Mouse (Mus musculus): ENCODE data around the gene Ctrb1. TPM values are rescaled to one million over a fixed set of nuclear protein-coding genes. Genes with fewer than 3 reads are reported as not detected.
A peak's percentile ranks its signal among the peaks of the same experiment; 100 is the strongest.
"Not testable (repeated sequence)": the region's sequence is repeated elsewhere in the genome, so short reads cannot be mapped to it uniquely, and the experiment has no call there.

The Ctrb1 gene
- polyA plus RNA-seq, 1 experiment from 2014 or later, result not detected

DNA sequence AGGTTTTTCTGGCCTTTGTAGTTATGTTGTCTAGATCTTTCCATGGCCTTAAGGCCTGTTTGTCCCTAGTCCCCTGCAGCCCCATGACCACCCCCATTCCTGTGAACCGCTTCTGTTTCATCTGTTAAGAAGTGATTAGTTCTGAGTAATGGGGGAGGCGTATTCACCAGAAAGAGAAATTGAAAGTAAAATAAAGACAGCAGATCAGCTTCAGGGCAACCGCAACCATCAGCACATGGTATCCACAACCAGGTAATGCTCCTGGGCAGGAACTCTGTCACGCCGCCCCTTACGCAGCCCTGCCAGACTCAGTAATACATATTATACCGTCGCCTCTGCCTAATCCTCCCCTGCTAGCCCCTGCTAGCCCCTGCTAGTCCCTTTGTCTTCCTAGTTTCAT, 45.1 kb downstream of the Ctrb1 start:
- H3K27ac ChIP-seq (ENCODE audit: poor library complexity, severe bottlenecking), result no peak overlapping the region
- no peak overlapping the region for H3K9ac ChIP-seq
- no peaks in the 10 kb centered on the region for H3K36me3 ChIP-seq
- no peak overlapping the region for H3K4me3 ChIP-seq
- H3K9me3 ChIP-seq (replicated peaks), result no peaks in the 10 kb centered on the region
- peaks cover 27% of the 10 kb centered on the region for H3K4me1 ChIP-seq (replicated peaks)
- 91% methylated on average over 8 of the region's 8 CpGs for WGBS
- no peaks in the 10 kb centered on the region for H3K27me3 ChIP-seq (replicated peaks)
- ATAC-seq (ENCODE audit: insufficient number of reproducible peaks, low FRiP score), result no peak
- no peak overlapping the region for H3K4me2 ChIP-seq

DNA sequence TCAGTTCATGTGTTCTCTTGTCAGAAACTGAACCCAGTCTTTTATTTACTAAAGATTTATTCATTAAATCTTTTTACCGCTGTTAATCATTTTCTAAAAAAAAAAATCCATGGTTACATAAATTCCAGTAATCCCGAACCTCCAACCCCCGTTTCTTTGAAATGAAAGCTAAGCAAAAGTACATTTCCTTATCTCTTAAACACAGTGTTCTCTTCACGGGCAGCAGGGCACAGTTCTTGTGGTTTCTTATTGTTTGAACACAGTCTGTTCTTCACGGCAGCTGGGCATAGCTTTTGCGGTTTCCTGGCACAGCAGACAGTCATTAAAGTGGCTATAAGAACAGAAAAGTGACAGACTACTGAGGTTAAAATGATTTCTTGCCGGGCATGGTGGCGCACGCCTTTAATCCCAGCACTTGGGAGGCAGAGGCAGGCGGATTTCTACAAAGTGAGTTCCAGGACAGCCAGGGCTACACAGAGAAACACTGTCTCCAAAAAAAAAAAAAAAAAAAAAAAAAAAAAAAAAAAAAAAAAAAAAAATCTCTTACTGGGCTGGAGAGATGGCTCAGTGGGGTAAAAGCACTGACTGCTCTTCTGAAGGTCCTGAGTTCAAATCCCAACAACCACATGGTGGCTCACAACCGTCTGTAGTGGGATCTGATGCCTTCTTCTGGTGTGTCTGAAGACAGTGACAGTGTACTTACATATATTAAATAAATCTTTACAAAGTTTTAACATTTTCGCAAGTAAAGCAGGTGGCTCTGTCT, 46.3 kb downstream of the Ctrb1 start:
- H3K9ac ChIP-seq, result not testable (repeated sequence)
- 62% methylated on average over 12 of the region's 12 CpGs for WGBS
- peak overlapping the region; percentile 93 for H3K27ac ChIP-seq (ENCODE audit: poor library complexity, severe bottlenecking)

DNA sequence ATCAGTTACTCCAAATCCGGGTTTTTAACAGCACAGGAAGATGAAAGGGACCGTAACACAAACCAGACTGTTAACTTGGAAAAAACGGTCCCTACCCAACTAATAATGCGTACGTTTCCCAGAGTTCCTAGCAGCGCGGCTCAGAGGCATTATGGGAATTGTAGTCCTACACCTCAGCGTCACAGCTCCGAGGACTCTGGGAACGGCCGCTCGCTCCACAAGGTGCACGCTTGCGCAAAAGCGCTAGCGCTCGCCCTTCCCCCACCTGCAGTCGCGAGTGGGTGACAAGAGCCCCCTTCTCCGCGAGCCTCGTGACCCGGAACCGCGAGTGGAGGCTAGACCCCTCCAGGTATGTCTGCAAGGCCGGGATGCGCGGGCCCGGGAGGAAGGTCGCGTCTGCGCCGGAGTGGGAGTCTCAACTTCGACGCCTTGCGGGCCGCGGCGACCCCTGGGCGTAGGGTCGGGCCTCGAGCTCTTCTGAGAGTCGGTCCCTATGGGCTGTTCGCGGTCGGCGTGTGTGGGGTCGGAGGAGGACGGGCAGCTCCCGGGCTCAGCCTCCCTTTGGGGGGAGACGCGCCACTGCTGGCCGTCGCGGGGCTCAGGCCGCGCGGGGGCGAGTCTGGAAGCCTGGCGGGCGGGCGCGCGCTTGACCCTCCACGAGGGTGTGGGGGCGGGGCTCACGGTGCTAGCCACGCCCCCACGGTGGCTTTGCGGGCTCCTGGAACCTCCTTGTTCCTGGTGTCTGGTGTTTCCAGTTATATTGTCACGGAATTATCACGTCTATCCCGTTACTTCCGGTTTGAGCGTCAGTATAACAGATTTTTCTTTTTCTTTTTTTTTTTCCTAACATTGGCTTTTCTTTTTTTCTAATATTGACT, 47.3 kb downstream of the Ctrb1 start, which contains the start of gene Zfp1:
Gene Zfp1 (plus strand): TSS at position 138 of the 878 bp plus-strand sequence.
- Histone ChIP-seq H3K4me1 (replicated peaks) (peaks cover 22% of the 10 kb centered on the region), H3K9ac (peak within 1 kb of the TSS; percentile 91), H3K36me3 (no peaks in the 10 kb centered on the region), H3K4me2 (peak within 1 kb of the TSS; percentile 76), H3K4me3 (peak within 1 kb of the TSS; percentile 81), H3K9me3 (replicated peaks) (no peaks in the 10 kb centered on the region), H3K27me3 (replicated peaks) (no peaks in the 10 kb centered on the region), H3K27ac (ENCODE audit: poor library complexity, severe bottlenecking) (peak within 1 kb of the TSS; percentile 93)
- WGBS, result under 1% methylated on average over 73 of the region's 75 CpGs
- ATAC-seq (ENCODE audit: insufficient number of reproducible peaks, low FRiP score), result peak; percentile 97

More for the DNA sequence above, 46.3 kb downstream of the Ctrb1 start:
- H3K27me3 ChIP-seq (replicated peaks); ATAC-seq (ENCODE audit: insufficient number of reproducible peaks, low FRiP score); H3K36me3 ChIP-seq; H3K9me3 ChIP-seq (replicated peaks): not testable (repeated sequence)
- H3K4me2 ChIP-seq, result peak overlapping the region; percentile 76
- H3K4me1 ChIP-seq (replicated peaks), result peaks cover 27% of the 10 kb centered on the region
- peak overlapping the region; percentile 81 for H3K4me3 ChIP-seq

DNA sequence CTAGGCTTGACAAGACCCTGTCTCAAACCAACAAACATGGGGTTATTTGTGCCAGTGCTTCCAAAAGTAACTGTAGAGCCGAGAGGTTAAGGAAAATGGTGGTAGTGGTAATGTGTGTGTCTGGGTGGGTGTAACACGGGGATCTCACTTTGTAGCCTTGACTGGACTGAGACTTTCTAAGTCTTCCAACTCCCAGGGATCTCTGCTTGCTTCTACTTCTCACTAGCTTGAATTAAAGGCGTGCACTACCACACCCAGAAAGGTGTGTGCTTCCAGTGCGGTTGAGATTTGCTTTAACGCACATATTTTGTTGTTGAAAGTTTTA, 47.9 kb downstream of the Ctrb1 start:
- Histone ChIP-seq H3K4me1 (replicated peaks) (peaks cover 16% of the 10 kb centered on the region), H3K27me3 (replicated peaks) (no peaks in the 10 kb centered on the region), H3K4me2 (peak overlapping the region; percentile 76), H3K9ac (peak overlapping the region; percentile 91), H3K27ac (ENCODE audit: poor library complexity, severe bottlenecking) (peak overlapping the region; percentile 93), H3K9me3 (replicated peaks) (no peaks in the 10 kb centered on the region), H3K36me3 (no peaks in the 10 kb centered on the region), H3K4me3 (peak overlapping the region; percentile 81)
- WGBS, result 10% methylated on average over 5 of the region's 5 CpGs
- ATAC-seq (ENCODE audit: insufficient number of reproducible peaks, low FRiP score), result peak; percentile 13; the same call in 1 of the 2 replicates

DNA sequence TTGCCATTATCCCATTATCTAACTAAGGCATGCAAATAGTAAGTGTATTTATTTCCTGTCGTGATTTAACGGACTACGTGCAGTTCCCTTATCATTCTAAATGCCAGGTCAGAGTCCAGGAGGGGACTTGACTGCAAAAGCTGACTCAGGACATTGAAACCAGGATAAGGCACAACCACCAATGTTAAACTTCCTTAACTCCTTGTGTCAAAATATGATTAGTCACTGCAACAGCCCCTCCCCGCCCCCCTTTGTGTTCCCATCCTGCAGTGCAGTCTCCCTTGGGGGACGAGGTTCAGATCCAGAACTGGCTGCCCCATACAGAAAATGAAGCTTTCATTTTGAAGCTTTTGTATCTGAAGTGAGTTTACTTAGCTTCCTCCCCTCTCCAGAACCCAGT, 48.3 kb downstream of the Ctrb1 start:
- H3K9me3 ChIP-seq (replicated peaks), result no peaks in the 10 kb centered on the region
- 20% methylated on average over 5 of the region's 5 CpGs for WGBS
- ATAC-seq (ENCODE audit: insufficient number of reproducible peaks, low FRiP score), result 0 out of 2 replicates have a peak, but pooled peaks have one; percentile 19

DNA sequence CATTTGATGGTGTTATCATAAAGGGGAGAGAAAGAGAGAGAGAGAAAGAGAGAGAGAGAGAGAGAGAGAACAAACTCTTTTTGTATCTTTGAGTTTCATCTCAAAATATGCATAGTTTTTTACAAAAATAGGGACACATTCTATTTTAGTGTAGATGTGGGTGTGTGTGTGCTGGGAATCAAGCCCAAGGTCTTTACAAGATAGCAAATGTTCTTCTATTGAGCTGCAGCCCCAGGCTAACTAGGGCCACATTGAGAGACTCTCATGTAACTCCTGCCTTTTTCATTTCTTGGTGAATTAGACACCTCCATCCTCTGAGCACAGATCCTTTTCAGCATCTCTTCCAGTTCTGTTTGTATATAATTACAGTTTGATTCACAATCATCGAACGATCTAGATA, 49.7 kb downstream of the Ctrb1 start:
- 89% methylated on average over 2 of the region's 2 CpGs for WGBS
- Histone ChIP-seq H3K4me3 (no peak overlapping the region), H3K4me2 (no peak overlapping the region), H3K27me3 (replicated peaks) (no peaks in the 10 kb centered on the region), H3K36me3 (no peaks in the 10 kb centered on the region), H3K27ac (ENCODE audit: poor library complexity, severe bottlenecking) (no peak overlapping the region), H3K9ac (no peak overlapping the region), H3K9me3 (replicated peaks) (no peaks in the 10 kb centered on the region), H3K4me1 (replicated peaks) (peaks cover 15% of the 10 kb centered on the region)
- ATAC-seq (ENCODE audit: insufficient number of reproducible peaks, low FRiP score), result no peak

More for the DNA sequence above, 48.3 kb downstream of the Ctrb1 start:
- H3K4me3 ChIP-seq, result peak overlapping the region; percentile 81
- peaks cover 15% of the 10 kb centered on the region for H3K4me1 ChIP-seq (replicated peaks)
- no peaks in the 10 kb centered on the region for H3K36me3 ChIP-seq
- peak overlapping the region; percentile 91 for H3K9ac ChIP-seq
- no peaks in the 10 kb centered on the region for H3K27me3 ChIP-seq (replicated peaks)
- peak overlapping the region; percentile 93 for H3K27ac ChIP-seq (ENCODE audit: poor library complexity, severe bottlenecking)
- H3K4me2 ChIP-seq, result peak overlapping the region; percentile 76

DNA sequence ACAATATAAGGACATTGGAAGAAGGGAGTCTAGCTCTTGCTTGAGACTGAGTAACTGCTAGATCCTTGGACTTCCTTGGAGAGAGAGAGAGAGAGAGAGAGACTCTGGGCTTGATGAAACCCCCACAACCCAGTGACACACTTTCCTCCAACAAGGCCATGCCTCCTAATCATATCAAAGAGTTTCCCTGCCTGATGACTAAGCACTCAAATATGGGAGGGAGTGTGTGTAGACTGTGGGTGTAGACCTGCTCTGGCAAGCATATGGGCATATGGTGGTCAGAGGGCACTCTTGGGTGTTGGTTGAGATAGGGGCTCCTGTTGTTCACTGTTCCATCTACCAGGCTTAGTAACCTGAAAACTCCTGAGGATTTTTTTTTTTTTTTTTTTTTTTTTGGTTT, 52.7 kb downstream of the Ctrb1 start:
- Histone ChIP-seq H3K27ac (ENCODE audit: poor library complexity, severe bottlenecking) (no peak overlapping the region), H3K27me3 (replicated peaks) (no peaks in the 10 kb centered on the region), H3K9me3 (replicated peaks) (0 out of 2 replicates have a peak, but pooled peaks cover 5% of the 10 kb centered on the region), H3K4me3 (no peak overlapping the region), H3K4me2 (no peak overlapping the region), H3K36me3 (no peaks in the 10 kb centered on the region), H3K4me1 (replicated peaks) (peaks cover 9% of the 10 kb centered on the region), H3K9ac (no peak overlapping the region)
- ATAC-seq (ENCODE audit: insufficient number of reproducible peaks, low FRiP score), result no peak

Small RNAs within 50 kb of the gene (microRNA-seq; reads per million reads assigned to microRNA genes)
- not detected for gene Mir7076

Other genes starting within 250 kb of the Ctrb1 start
- 4.7 and 4.9 TPM in 2 replicates for gene Wdr59, start 168.9 kb downstream of the Ctrb1 start, polyA plus RNA-seq (2016; fragmentation: Nextera tagmentation; extraction: Ambion mirVana)
- 33.1 and 35.1 TPM in 2 replicates for gene Znrf1, start 154.9 kb downstream of the Ctrb1 start, polyA plus RNA-seq (2016; fragmentation: Nextera tagmentation; extraction: Ambion mirVana)
- gene Ldhd, start 60.6 kb downstream of the Ctrb1 start, polyA plus RNA-seq (2016; fragmentation: Nextera tagmentation; extraction: Ambion mirVana), result 0.70 and 0.92 TPM in 2 replicates
- gene Zfp1, start 47.6 kb downstream of the Ctrb1 start, polyA plus RNA-seq (2016; fragmentation: Nextera tagmentation; extraction: Ambion mirVana), result 14.4 and 15.6 TPM in 2 replicates
- 46.4 and 47.2 TPM in 2 replicates for gene Bcar1, start 52.8 kb upstream of the Ctrb1 start, polyA plus RNA-seq (2016; fragmentation: Nextera tagmentation; extraction: Ambion mirVana)
- 144 and 149 TPM in 2 replicates for gene Cfdp1, start 163.3 kb upstream of the Ctrb1 start, polyA plus RNA-seq (2016; fragmentation: Nextera tagmentation; extraction: Ambion mirVana)
- gene Tmem170, start 185.7 kb upstream of the Ctrb1 start, polyA plus RNA-seq (2016; fragmentation: Nextera tagmentation; extraction: Ambion mirVana), result 4.4 and 4.8 TPM in 2 replicates
- 0.12 and 0.45 TPM in 2 replicates for gene Chst5, start 219.4 kb upstream of the Ctrb1 start, polyA plus RNA-seq (2016; fragmentation: Nextera tagmentation; extraction: Ambion mirVana)
- 5.4 and 7.1 TPM in 2 replicates for gene Tmem231, start 242.9 kb upstream of the Ctrb1 start, polyA plus RNA-seq (2016; fragmentation: Nextera tagmentation; extraction: Ambion mirVana)
- 176 and 184 TPM in 2 replicates for gene Gabarapl2, start 249.7 kb upstream of the Ctrb1 start, polyA plus RNA-seq (2016; fragmentation: Nextera tagmentation; extraction: Ambion mirVana)